Mouse (Mus musculus) right cerebral cortex, postnatal 4 days (tissue): ENCODE data around the gene Lrrc4c.

Experiments used
- DNase-seq: peaks from one replicate; pipeline ENCODE4 v3.0.0-alpha.2; 2022

Lrrc4c gene

DNA sequence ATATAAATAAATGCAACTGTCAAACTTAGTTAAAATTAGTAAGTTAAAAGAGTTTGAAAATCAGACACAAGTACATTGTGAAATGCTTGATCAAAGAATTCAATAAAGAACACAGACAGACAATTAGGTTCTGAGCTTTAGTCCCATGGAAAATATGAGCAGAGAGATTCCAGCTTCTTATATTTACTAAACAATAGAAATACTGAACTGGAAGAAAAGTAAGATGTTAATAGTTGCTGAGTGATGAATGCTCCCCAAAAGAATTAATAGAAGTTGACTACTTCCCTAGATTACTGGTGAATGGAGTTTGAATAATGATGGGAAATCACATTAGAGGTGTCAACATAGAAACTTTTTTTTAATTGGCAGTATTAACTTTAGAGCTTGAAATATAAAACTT is 1323.7 kb downstream of the Lrrc4c start:
- no peak for DNase-seq

DNA sequence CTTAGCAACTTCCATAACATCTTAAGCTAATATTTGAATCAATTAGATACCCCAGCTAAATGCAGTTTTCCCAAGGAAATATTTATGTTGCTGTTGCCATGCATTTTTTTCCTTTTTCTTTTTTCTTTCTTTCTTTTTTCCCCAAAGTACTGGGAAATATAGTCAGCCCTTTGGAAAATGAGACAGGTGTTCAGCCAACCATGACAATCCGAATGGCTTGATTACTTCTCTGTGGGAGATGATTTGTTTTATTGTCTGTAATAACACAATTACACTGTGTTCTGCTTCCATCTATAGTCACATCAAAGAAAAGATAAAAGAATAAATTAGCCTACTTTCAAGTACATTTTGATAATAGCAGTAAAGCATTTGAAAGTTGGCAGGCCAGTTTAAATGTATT is 1334.7 kb downstream of the Lrrc4c start:
- no peak for DNase-seq
